Comparison of ENCODE assay signal across 8 mouse cellular contexts in the genomic region with DNA sequence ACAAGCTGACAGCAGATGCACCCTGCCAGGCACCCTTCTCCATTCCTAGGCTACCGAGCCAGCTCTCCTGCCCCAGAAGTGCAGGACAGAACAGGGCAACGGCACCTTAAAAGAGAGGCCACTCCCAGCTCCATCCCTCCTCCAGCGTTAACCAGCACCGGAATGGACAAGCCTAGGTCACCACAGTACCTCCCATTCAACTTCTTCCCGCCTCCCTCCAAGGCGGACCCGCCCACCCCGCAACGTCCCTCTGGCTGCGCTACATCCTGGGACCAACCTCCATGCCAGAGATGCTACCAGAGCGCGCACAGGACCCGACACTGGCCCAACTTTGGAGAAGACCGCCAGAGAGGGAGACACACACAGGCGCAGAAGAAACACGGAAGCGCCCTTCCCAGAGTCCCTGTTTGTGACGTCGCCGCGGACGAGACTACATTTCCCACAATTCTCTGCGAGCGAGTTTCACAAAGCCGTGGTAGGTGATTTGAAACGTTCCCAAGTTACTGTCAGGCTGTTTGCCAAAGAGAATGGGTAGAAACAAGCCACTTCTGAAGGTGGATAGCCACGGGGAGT. TPM values are rescaled to one million over a fixed set of nuclear protein-coding genes. Genes with fewer than 3 reads are reported as not detected.
A peak's percentile ranks its signal among the peaks of the same experiment; 100 is the strongest.
DNase-seq lines count a peak whose midpoint lies in the region; ATAC-seq and TF ChIP-seq lines count a peak whose summit lies in the region.

A gene (minus strand): TSS at position 385 of the 573 bp plus-strand sequence.

- H3K4me1 ChIP-seq in cortical plate, adult 2 months (ENCODE audit: control insufficient read depth, insufficient read depth, low read length), result peaks cover 2% of the 10 kb centered on the region; the same call in 1 of the 2 replicates

- 0 out of 2 replicates have a peak within 1 kb of the TSS, but pooled peaks have one; percentile 14 for H3K27ac ChIP-seq in cortical plate, adult 2 months (ENCODE audit: insufficient read depth, low read length)

- TF ChIP-seq CTCF in cortical plate, adult 2 months (IDR thresholded peaks at IDR 0.05; ENCODE audit: extremely low read depth, insufficient read depth, low read length), result no peak

- H3K4me3 ChIP-seq in cortical plate, adult 2 months (ENCODE audit: insufficient read depth, low read length), result peak within 1 kb of the TSS; percentile 61

- DNase-seq in gastrocnemius, postnatal 10 days, result peak; percentile 81
- DNase-seq in induced T-regulatory cell, adult 2 months (ENCODE audit: low read depth), result peak; percentile 94
- peak; percentile 85 to 96 for DNase-seq in left cerebral cortex, adult 9 months (ENCODE audit: low spot score in 2 of 2)
- peak; percentile 85 for DNase-seq in right cerebral cortex, postnatal 14 days
- DNase-seq in urinary bladder, postnatal 36 days (ENCODE audit: low spot score in 2 of 2), result peak; percentile 93

- ATAC-seq in activated CD4-positive, CD25-positive, alpha-beta regulatory T cell, adult 4 months, result peak; percentile 93
- peak; percentile 95 for ATAC-seq in megakaryocyte progenitor cell, adult 5-6 weeks (replicated peaks; ENCODE audit: poor library complexity)

- TF ChIP-seq POLR2A in cortical plate, adult 2 months (IDR thresholded peaks at IDR 0.05; ENCODE audit: extremely low read depth, insufficient read depth, low read length), result no peak; the same call in 1 of the 2 replicates

RNA-seq across cellular contexts. Expression of the gene that starts here (rescaled TPM):
- polyA plus RNA-seq in activated CD4-positive, CD25-positive, alpha-beta regulatory T cell, adult 4 months (2017; shearing (Covaris generic)), result 1 to 10 TPM; 5.0 to 8.4 TPM
- 2.2 and 2.4 TPM in 2 replicates for polyA plus RNA-seq in cortical plate, adult 2 months (2012; rRNA removed)
- total RNA-seq in gastrocnemius, postnatal 10 days (2021), result 1 to 10 TPM in 1 of 2 experiments, under 1 TPM in 1; 0.92 to 1.5 TPM
- total RNA-seq in megakaryocyte progenitor cell, adult 5-6 weeks (2015), result 4.6 and 6.0 TPM in 2 replicates
- 4.1 and 5.3 TPM in 2 replicates for total RNA-seq in megakaryocyte progenitor cell, adult 5-6 weeks (2017)

Comparison
In these comparisons a context has a peak if more than half of its experiments do, and no peak if none do; other contexts are left out.
1. Peak in every context shown above with its lines: DNase-seq, ATAC-seq, H3K4me3 ChIP-seq and H3K27ac ChIP-seq.